Mouse (Mus musculus) myocyte (in vitro differentiated cells): ENCODE results near the gene Cd68.

Experiments used
- CEBPB ChIP-seq: IDR thresholded peaks from 2 replicates; pipeline ENCODE4 v1.6.1; 2011; ENCODE audit warnings: mild to moderate bottlenecking, moderate library complexity; ENCODE audit not compliant: poor library complexity, insufficient read depth, severe bottlenecking
- E2F4 ChIP-seq: IDR thresholded peaks from one replicate; pipeline ENCODE4 v1.6.1; 2011; ENCODE audit warnings: mild to moderate bottlenecking, control low read depth, moderate library complexity; ENCODE audit not compliant: insufficient read depth
- MAX ChIP-seq: IDR thresholded peaks from one replicate; pipeline ENCODE4 v1.6.1; 2011; ENCODE audit warnings: low read depth, mild to moderate bottlenecking, control low read depth
- MYOD1 ChIP-seq, 3 experiments: IDR thresholded peaks; one replicate each; pipeline ENCODE4 v1.6.1; 2011; ENCODE audit warnings: control low read depth in 2 of 3, low read depth in 2 of 3, mild to moderate bottlenecking in 2 of 3, moderate library complexity in 1 of 3; ENCODE audit not compliant: insufficient read length in 2 of 3, control insufficient read depth in 1 of 3
- POLR2A ChIP-seq: IDR thresholded peaks from one replicate; pipeline ENCODE4 v1.6.1; 2011; ENCODE audit warnings: low read depth, mild to moderate bottlenecking, control low read depth, moderate library complexity; ENCODE audit not compliant: insufficient read length
- POLR2AphosphoS2 ChIP-seq: IDR thresholded peaks from one replicate; pipeline ENCODE4 v1.6.1; 2011; ENCODE audit warnings: low read depth, control low read depth; ENCODE audit not compliant: insufficient read length
- TCF12 ChIP-seq: IDR thresholded peaks from one replicate; pipeline ENCODE4 v1.6.1; 2011; ENCODE audit warnings: mild to moderate bottlenecking, control low read depth; ENCODE audit not compliant: poor library complexity, insufficient read depth, severe bottlenecking
- USF1 ChIP-seq: IDR thresholded peaks from one replicate; pipeline ENCODE4 v1.6.1; 2011; ENCODE audit warnings: low read depth, mild to moderate bottlenecking, control low read depth, moderate library complexity

DNA sequence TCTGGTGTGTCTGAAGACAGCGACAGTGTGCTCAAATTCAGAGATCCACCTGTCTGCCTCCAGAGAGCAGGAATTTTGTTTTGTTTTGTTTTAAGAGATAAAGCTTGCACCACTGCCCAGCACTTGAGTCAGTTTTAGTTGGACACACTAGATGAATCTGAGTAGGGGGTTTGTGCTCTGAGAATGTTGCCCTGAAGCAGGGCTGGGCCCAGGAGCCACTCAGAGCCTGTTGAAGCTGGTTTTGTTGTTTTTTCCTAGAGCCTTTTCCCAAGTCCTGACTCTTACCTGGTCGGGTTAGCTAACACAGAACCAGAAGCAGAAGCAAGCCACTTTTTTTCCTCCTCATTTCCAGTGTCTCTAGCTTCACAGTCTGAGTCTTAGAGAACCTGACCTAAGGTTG, 45.1 kb upstream of the Cd68 start:
- no peak for TF ChIP-seq USF1
- TF ChIP-seq POLR2AphosphoS2: no peak
- TF ChIP-seq MAX: no peak
- TF ChIP-seq MYOD1 (IDR thresholded peaks at IDR 0.05; ENCODE audit: control insufficient read depth in 1 of 3, insufficient read length in 2 of 3, low read depth in 2 of 3): no peak
- TF ChIP-seq POLR2A: no peak
- TF ChIP-seq E2F4: no peak
- no peak for TF ChIP-seq TCF12
- no peak for TF ChIP-seq CEBPB
